Mouse (Mus musculus) forebrain, embryonic 15.5 days (tissue): Measurements from ENCODE around the gene Pnpla8. TPM values are rescaled to one million over a fixed set of nuclear protein-coding genes. Genes with fewer than 3 reads are reported as not detected.
A peak's percentile ranks its signal among the peaks of the same experiment; 100 is the strongest.

Experiments
- ATAC-seq: fragments of 200-750 bp; cut with Nextera tagmentation; replicated peaks from 2 replicates; pipeline ENCODE4 v1.8.0; 2017; ENCODE audit warnings: mild to moderate bottlenecking, moderate TSS enrichment, moderate library complexity
- H3K27ac ChIP-seq: fragments of 300-500 bp; sonication (generic); replicated peaks from 2 replicates; pipeline ENCODE4 v1.5.1; 2015; ENCODE audit warnings: mild to moderate bottlenecking, inconsistent platforms
- H3K27me3 ChIP-seq: fragments of 300-500 bp; sonication (generic); 2 replicates; pipeline ENCODE4 v1.6.1; 2015; ENCODE audit warnings: inconsistent platforms
- H3K36me3 ChIP-seq: fragments of 300-500 bp; sonication (generic); 2 replicates; pipeline ENCODE4 v1.6.1; 2015; ENCODE audit warnings: mild to moderate bottlenecking, inconsistent platforms
- H3K4me1 ChIP-seq: fragments of 300-500 bp; sonication (generic); 2 replicates; pipeline ENCODE4 v1.6.1; 2015; ENCODE audit warnings: inconsistent platforms
- H3K4me2 ChIP-seq: fragments of 300-500 bp; sonication (generic); replicated peaks from 2 replicates; pipeline ENCODE4 v1.6.1; 2015; ENCODE audit warnings: mild to moderate bottlenecking, inconsistent platforms
- H3K4me3 ChIP-seq: fragments of 300-500 bp; sonication (generic); 2 replicates; pipeline ENCODE4 v1.5.1; 2015; ENCODE audit warnings: mild to moderate bottlenecking, inconsistent platforms
- H3K9ac ChIP-seq: fragments of 300-500 bp; sonication (generic); replicated peaks from 2 replicates; pipeline ENCODE4 v1.6.1; 2015; ENCODE audit warnings: mild to moderate bottlenecking, inconsistent platforms
- H3K9me3 ChIP-seq: fragments of 300-500 bp; sonication (generic); 2 replicates; pipeline ENCODE4 v1.6.1; 2016; ENCODE audit warnings: inconsistent platforms
- WGBS: fragments of 180-500 bp; shearing (Covaris S2); methylation state at CpG from one replicate; pipeline ENCODE4 v1.1.7; 2015; ENCODE audit warnings: mixed read lengths; 5-methylcytosine and 5-hydroxymethylcytosine counted together
- polyA plus RNA-seq: library from polyadenylated mRNA; unstranded; fragments of >200 nt; fragmentation: Nextera tagmentation; extraction: Ambion mirVana; gene quantifications from 2 replicates; pipeline ENCODE4 v1.2.1, GENCODE M21; 2015

The Pnpla8 gene
- polyA plus RNA-seq, 1 experiment from 2014 or later = 148 TPM

GRCm38 (mm10) chr12:44329316-44330215 is 108.4 kb downstream of the Pnpla8 start:
- Histone ChIP-seq H3K9me3 (no peaks in the 10 kb centered on the region), H3K9ac (peak overlapping the region; percentile 90), H3K36me3 (no peaks in the 10 kb centered on the region), H3K27ac (peak overlapping the region; percentile 89), H3K4me2 (peak overlapping the region; percentile 69), H3K4me3 (peak overlapping the region; percentile 77), H3K27me3 (no peaks in the 10 kb centered on the region), H3K4me1 (peaks cover 31% of the 10 kb centered on the region)
- peak; percentile 73 for ATAC-seq
- under 1% methylated on average over 61 of the region's 61 CpGs for WGBS

GRCm38 (mm10) chr12:44330216-44330719 is 109.1 kb downstream of the Pnpla8 start:
- WGBS = 2% methylated on average over 9 of the region's 9 CpGs
- H3K36me3 ChIP-seq = no peaks in the 10 kb centered on the region
- H3K4me1 ChIP-seq = peaks cover 31% of the 10 kb centered on the region
- H3K9me3 ChIP-seq = no peaks in the 10 kb centered on the region
- no peaks in the 10 kb centered on the region for H3K27me3 ChIP-seq
- H3K4me3 ChIP-seq = peak overlapping the region; percentile 77
- H3K4me2 ChIP-seq = peak overlapping the region; percentile 69
- no peak for ATAC-seq
- peak overlapping the region; percentile 90 for H3K9ac ChIP-seq
- peak overlapping the region; percentile 89 for H3K27ac ChIP-seq

GRCm38 (mm10) chr12:44337136-44337640 is 116.0 kb downstream of the Pnpla8 start:
- ATAC-seq = no peak
- H3K4me3 ChIP-seq = no peak overlapping the region

GRCm38 (mm10) chr12:44338195-44338622 is 117.0 kb downstream of the Pnpla8 start:
- peak; percentile 98 for ATAC-seq
- H3K4me2 ChIP-seq = peak overlapping the region; percentile 22

More at GRCm38 (mm10) chr12:44337136-44337640, 116.0 kb downstream of the Pnpla8 start:
- Histone ChIP-seq H3K4me2 (no peak overlapping the region), H3K4me1 (peaks cover 32% of the 10 kb centered on the region), H3K27me3 (no peaks in the 10 kb centered on the region), H3K36me3 (no peaks in the 10 kb centered on the region), H3K9ac (no peak overlapping the region), H3K27ac (no peak overlapping the region), H3K9me3 (no peaks in the 10 kb centered on the region)
- 26% methylated on average over 2 of the region's 2 CpGs for WGBS

GRCm38 (mm10) chr12:44344075-44344474 is 122.9 kb downstream of the Pnpla8 start:
- no peaks in the 10 kb centered on the region for H3K36me3 ChIP-seq
- H3K4me1 ChIP-seq = peaks cover 34% of the 10 kb centered on the region
- no peak overlapping the region for H3K27ac ChIP-seq
- 0 out of 2 replicates have a peak, but pooled peaks have one; percentile 21 for ATAC-seq
- no peak overlapping the region for H3K4me3 ChIP-seq
- 74% methylated on average over 6 of the region's 6 CpGs for WGBS
- no peaks in the 10 kb centered on the region for H3K27me3 ChIP-seq
- no peak overlapping the region for H3K9ac ChIP-seq
- H3K9me3 ChIP-seq = no peaks in the 10 kb centered on the region
- H3K4me2 ChIP-seq = no peak overlapping the region

More at GRCm38 (mm10) chr12:44338195-44338622, 117.0 kb downstream of the Pnpla8 start:
- Histone ChIP-seq H3K27me3 (no peaks in the 10 kb centered on the region), H3K9me3 (no peaks in the 10 kb centered on the region), H3K27ac (peak overlapping the region; percentile 72), H3K4me3 (no peak overlapping the region), H3K9ac (no peak overlapping the region), H3K4me1 (peaks cover 30% of the 10 kb centered on the region), H3K36me3 (no peaks in the 10 kb centered on the region)
- WGBS = 4% methylated on average over 8 of the region's 8 CpGs

GRCm38 (mm10) chr12:44345251-44345650 is 124.1 kb downstream of the Pnpla8 start:
- 12% methylated on average over 5 of the region's 5 CpGs for WGBS
- Histone ChIP-seq H3K36me3 (no peaks in the 10 kb centered on the region), H3K27ac (no peak overlapping the region), H3K27me3 (no peaks in the 10 kb centered on the region), H3K9ac (no peak overlapping the region), H3K4me2 (no peak overlapping the region), H3K9me3 (no peaks in the 10 kb centered on the region), H3K4me3 (no peak overlapping the region), H3K4me1 (peaks cover 31% of the 10 kb centered on the region)
- ATAC-seq = no peak

DNA sequence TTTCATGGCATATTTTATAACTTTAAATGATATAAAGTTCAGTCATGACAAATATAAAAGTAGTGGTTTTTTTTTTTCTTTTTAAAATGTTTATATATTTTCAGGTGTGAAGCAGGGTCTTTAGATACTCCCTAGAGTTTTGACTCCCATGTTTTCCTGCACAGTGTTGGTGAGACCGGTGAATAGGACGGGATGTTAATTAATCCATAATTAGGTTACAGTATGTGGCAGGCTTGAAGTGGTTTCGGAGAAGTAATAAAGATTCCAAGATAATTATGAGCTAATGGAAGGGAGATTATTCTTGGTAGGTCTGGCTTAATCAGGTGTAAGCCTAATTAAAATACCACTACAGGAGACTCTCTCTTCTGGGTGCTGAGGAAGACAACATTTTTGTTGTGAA is 125.0 kb downstream of the Pnpla8 start:
- Histone ChIP-seq H3K9ac (no peak overlapping the region), H3K27ac (0 out of 2 replicates have a peak overlapping the region, but pooled peaks have one; percentile 8), H3K9me3 (no peaks in the 10 kb centered on the region), H3K27me3 (no peaks in the 10 kb centered on the region), H3K4me3 (no peak overlapping the region), H3K4me2 (no peak overlapping the region), H3K36me3 (no peaks in the 10 kb centered on the region), H3K4me1 (peaks cover 31% of the 10 kb centered on the region)
- peak; percentile 60 for ATAC-seq
- 9% methylated on average over 3 of the region's 3 CpGs for WGBS

- H3K4me3 ChIP-seq = no peak overlapping the region
- H3K9me3 ChIP-seq = no peaks in the 10 kb centered on the region
- WGBS = 92% methylated on average over 4 of the region's 4 CpGs
- H3K27ac ChIP-seq = no peak overlapping the region
- no peaks in the 10 kb centered on the region for H3K27me3 ChIP-seq
- no peak overlapping the region for H3K9ac ChIP-seq
- ATAC-seq = no peak
- H3K4me2 ChIP-seq = no peak overlapping the region
- H3K4me1 ChIP-seq = no peaks in the 10 kb centered on the region
- H3K36me3 ChIP-seq = no peaks in the 10 kb centered on the region
These were observed 133.9 kb downstream of the Pnpla8 start for GRCm38 (mm10) chr12:44355116-44355515.

GRCm38 (mm10) chr12:44357460-44357859 is 136.3 kb downstream of the Pnpla8 start:
- Histone ChIP-seq H3K4me1 (no peaks in the 10 kb centered on the region), H3K27me3 (no peaks in the 10 kb centered on the region), H3K9ac (no peak overlapping the region), H3K9me3 (no peaks in the 10 kb centered on the region), H3K36me3 (no peaks in the 10 kb centered on the region), H3K27ac (no peak overlapping the region), H3K4me3 (no peak overlapping the region), H3K4me2 (no peak overlapping the region)
- no peak for ATAC-seq
- WGBS = 33% methylated on average over 3 of the region's 3 CpGs

DNA sequence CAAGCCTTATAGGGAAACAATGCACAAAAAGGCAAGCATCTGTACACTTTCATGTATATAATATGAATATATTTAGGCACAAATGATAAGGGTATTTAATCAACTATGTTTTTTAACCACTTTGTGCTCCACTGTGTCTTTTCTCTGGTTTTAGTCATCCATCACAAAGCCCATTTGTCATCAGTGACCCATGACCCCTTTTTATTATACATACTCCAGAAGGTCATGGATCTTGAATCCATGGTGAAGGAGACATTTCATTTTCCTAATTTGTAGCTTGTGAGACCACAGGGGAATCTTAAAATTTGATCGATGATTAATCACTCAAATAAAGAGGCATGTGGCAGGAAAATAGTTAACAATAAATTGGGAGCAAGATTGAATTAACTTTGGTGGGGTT is 136.7 kb downstream of the Pnpla8 start:
- ATAC-seq = no peak
- Histone ChIP-seq H3K27ac (no peak overlapping the region), H3K9ac (no peak overlapping the region), H3K27me3 (no peaks in the 10 kb centered on the region), H3K9me3 (no peaks in the 10 kb centered on the region), H3K4me1 (no peaks in the 10 kb centered on the region), H3K4me2 (no peak overlapping the region), H3K36me3 (no peaks in the 10 kb centered on the region), H3K4me3 (no peak overlapping the region)
- WGBS = 52% methylated on average over 1 of the region's 1 CpGs

DNA sequence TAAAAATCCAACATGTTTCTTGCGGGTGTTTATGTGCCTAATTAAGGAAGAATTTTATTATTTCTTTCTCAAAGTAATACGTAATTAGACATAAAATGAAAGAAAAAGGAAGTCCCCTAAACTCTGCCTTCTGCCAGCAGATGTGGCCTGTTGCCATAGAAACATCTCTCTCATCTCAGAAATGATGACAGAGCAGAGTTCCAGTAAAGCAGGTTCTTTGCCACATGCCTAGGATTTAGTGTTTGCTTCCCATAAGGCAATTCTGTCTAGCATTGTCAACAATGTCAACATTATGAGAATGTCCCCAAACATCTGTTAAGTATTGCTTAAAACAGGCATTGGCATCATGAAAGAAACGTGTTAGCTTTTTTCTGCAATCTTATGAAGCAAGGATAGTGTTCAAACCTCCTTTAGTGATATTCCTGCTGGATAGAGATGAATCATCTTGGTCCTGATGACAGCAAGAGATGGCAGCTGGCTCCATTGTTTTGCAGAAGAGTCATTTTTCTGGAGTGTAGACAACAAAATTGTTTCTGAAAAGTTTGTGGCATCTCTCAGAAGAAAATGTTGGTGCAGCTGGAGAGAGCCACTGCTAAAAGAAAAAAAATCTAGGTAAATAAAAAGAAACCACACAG is 150.0 kb downstream of the Pnpla8 start:
- Histone ChIP-seq H3K27me3 (no peaks in the 10 kb centered on the region), H3K4me3 (no peak overlapping the region), H3K36me3 (no peaks in the 10 kb centered on the region), H3K9ac (no peak overlapping the region), H3K4me2 (no peak overlapping the region), H3K27ac (peak overlapping the region; percentile 12; the same call in 1 of the 2 replicates), H3K9me3 (no peaks in the 10 kb centered on the region), H3K4me1 (peaks cover 29% of the 10 kb centered on the region)
- WGBS = 19% methylated on average over 3 of the region's 3 CpGs
- peak; percentile 62; the same call in 1 of the 2 replicates for ATAC-seq
